Mouse (Mus musculus) left cerebral cortex, postnatal 25 days (tissue): Measurements from ENCODE around the gene Trdmt1. TPM values are rescaled to one million over a fixed set of nuclear protein-coding genes. Genes with fewer than 3 reads are reported as not detected.
A peak's percentile ranks its signal among the peaks of the same experiment; 100 is the strongest.

Source experiments
- DNase-seq, 2 experiments: peaks; one replicate each; pipeline ENCODE4 v3.0.0; 2022; ENCODE audit warnings: low spot score in 2 of 2, mixed read lengths in 1 of 2
- intact Hi-C: fragments of 180-260 bp; cut with DNase I; formaldehyde crosslinking; loops from one replicate; pipeline ENCODE4 v1.15.1; 2025
- total RNA-seq, 2 experiments: library from RNA; stranded (reverse); gene quantifications; 2 replicates each; pipeline ENCODE4 v1.2.3; 2021

The Trdmt1 gene
- total RNA-seq, 2 experiments from 2014 or later, result 3.6 to 7.7 TPM

DNA sequence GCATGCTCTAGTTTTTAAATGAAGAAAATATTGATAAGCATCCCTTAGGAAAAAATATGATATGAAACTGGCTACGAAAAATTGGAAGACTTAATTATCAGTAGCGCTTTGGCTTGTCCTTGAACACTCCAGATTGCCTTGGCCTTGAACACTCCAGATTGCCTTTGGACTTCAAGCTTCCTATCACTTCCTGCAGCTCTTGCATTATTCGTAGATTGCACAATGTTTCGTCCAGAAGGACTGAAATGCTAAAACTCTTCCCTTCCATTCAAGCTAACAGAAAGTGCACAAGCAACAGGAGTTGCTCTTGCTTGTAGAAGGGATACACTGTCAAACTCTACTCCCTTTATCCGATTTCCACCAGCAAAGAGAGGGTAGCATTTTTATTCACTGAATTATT is 14.8 kb upstream of the Trdmt1 start:
- no peak for DNase-seq
- intact Hi-C loops, result no loop called here

DNA sequence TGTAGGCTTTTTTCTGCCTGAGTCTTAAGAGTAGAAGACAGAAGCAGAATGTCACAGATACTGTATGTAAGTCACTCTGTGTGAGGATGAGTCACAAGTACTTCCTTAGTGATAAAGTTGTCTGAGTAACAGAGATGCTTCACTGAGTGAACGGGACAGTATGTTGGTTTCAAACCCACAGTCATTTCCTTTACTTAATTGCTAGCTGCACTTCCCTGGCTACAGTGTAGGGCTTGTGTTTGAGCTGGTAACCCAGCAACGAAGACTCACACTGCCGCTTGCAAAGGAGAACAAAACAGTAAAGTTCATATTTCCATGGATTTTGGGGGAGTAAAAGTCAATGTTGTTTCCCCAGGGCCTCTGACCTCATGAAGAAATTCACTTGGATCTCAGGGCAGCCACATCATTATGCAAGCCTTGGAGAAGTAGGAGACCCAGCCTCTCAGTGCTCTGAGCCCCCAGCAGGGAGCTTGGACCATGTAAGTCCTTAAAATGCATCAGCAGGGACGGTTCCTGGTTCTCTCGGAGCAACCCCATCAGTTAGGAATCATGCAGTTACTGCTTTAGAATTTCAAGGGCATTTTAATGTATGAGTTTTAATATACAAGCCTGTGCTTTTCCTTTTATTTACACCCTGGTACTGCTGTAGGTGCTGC is 14.3 kb upstream of the Trdmt1 start:
- DNase-seq, result peak in 1 of 2 experiments; percentile 37
- intact Hi-C loops, result no loop called here

DNA sequence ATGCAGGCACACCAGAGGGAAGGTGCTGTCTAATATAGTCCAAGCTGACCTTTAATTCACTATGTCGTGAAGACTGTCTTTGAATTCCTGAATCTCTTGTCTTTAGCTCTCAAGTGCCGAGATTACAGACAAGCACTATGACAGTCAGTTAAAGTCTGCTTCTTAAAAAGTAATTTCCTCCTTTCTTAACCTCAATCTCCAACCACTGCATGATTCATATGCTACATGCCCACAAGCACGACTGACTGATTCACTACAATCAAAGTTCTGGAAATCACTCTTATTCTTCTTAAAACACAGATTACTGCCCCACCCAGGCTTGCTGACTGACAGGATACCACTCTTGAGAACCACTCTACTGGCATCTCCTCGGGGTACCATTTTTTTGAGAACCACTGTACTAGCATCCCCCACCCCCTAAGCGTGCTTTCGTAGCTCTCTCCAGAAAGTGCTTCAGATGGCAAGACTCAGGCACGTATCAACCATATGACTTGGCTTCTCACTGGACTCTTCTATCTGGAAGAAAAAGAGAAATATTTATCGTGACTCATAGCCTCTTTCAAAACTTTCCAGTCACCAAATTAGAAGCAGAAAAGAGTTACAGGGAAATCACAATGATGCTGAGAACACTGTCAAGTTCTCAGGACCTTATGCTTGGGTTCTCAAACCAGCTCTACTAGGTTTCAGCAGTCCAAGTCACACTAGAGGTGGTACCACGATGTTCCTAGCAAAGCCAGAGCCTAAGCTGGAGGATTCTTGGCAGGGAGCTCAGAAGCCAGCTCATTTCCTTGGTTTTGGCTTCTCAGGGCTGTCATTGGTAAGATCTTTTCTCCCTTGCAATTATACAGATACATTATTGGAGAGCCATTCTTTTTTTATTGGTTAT is 12.9 kb upstream of the Trdmt1 start:
- intact Hi-C loops, result no loop called here
- no peak for DNase-seq

DNA sequence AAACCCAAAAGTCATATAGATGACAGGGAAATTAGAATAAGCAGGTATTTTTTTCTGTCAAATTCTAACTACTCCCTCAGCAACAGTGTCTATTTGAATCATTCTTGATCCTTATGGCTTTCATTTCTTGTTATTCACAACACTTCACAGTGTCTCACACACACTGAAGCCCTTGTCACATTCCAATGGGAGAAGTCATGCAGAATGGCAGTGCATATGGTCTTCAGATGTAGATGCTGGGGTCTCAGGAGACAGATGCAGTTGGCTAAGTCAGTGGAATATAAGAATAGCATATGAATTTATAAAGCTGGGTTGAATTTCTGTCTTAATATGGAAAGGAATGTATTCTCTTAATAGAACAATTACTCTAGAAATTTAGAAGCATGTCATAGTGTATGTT is 11.8 kb upstream of the Trdmt1 start:
- DNase-seq, result no peak
- intact Hi-C loops, result no loop called here

DNA sequence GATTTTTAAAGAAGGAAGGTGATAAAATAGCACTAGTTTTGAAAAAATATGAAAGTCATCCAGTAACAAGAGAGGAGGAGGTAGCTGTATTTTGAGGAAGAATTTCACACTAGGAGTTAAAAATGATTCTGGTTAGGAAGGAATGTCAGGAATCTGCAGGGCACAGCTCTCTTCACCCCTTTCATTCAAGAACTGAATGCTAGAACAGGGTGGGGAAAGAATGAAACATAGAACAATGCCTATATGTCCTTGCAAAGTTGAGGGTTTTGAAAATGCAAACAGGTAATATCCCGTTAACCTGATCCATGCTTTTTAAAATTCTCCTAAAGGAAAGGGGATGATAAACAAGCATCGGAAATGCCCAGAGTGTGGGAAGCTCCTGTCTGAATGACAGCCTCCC is 9.5 kb upstream of the Trdmt1 start:
- intact Hi-C loops, result no loop called here
- no peak for DNase-seq

DNA sequence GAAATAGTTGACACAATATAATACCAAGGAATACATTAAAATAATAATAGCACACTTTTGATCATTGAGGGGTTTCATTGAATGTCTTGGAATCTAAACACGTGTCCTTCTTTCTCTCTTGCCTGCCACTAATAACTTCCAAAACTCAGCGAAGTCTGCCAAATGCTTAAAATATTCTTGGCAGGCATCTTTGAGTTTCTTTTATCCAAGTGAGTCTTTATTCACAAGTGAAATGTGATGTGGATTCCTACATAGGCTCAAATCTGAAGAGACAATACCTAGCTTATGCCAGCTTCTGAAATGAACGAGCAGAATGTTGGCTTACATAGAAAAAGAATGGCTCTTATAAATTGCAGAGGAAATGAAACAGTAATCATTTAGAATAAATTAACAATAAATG is 4.3 kb upstream of the Trdmt1 start:
- peak in 1 of 2 experiments; percentile 57 for DNase-seq
- intact Hi-C loops, result no loop called here

DNA sequence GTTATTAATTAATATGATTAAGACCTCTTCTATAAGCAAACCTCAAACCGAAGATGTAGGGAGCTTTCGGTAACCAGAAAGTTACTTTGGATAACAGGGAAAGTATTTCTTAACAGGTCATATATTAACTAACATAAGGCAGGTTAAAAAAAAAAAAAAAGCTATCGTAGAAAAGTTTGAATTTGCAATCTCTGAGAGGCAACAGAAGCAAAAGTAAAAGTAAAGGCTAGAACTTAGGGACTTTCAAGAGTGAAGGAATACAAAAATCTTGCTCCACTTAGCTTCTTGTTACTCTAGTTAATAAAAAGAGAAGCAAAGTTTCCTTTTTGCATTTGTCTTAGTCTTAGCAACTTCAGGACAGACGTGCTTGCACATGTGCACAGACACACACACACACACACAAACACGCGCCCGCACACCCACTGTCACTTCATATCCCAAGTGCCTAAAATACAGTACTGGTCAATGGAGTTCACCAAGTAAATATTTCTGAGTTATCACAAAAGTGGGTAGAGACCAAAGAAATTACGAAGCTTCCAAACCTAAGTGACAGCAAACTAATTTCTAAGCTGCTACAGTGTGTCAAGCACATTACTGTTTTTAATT is 846 bp downstream of the Trdmt1 start:
- DNase-seq, result peak; percentile 9
- intact Hi-C loops, result loop anchor here (2.0 kb wide), 1 partner anchor 29 kb away; the partner anchor contains the start of gene Vim

DNA sequence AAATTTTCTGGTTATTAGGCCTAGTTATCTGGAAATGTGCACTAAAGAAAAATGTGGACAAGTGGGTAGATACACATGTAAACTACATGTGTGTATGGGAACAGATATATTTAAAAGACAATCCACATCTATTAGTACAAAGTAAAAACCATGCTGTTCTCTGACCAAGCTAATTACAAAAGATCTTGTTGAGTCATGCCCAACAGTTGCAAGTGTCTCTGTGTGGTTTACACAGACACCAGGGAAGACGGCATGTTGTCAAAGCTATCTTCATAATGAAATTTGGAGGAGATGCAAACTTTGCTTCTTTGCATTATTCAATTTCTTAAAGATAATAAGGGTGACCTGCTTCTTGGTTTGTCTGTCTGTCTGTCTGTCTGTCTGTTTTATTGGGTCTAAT is 4.6 kb downstream of the Trdmt1 start:
- intact Hi-C loops, result no loop called here

DNA sequence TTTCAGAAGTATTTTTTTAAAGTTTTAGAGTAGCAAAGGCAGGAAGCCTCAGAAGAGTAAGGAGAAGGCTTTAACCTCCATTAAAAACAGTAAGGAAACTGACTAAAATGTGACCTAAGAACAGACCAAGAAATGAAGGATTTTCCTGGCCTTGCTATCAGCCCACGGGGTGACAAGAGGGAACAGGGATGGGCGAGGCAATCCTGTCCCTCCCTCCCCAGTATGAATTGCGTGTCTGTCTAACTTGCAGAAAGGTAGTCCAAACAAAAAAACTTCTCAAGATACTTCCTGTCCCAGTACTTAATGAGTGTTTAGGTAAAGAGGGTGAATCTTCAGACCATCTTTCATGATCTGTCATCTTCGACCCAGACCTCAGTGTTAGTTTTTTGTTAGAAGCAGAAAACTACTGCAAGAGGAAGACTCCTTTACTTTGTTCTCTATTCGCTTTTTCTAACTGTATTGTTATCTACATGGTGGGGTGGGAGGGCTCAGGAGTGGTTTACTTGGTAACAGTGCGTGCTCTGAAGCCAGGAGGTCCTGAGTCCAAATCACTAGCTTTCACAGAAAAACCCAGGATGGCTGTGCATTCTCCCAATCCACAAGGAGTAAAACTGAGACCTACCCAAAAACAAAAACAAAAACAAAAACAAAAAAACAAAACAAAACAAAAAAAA is 5.6 kb downstream of the Trdmt1 start:
- DNase-seq, result no peak
- intact Hi-C loops, result no loop called here

More for the DNA sequence above, 4.6 kb downstream of the Trdmt1 start:
- no peak for DNase-seq

DNA sequence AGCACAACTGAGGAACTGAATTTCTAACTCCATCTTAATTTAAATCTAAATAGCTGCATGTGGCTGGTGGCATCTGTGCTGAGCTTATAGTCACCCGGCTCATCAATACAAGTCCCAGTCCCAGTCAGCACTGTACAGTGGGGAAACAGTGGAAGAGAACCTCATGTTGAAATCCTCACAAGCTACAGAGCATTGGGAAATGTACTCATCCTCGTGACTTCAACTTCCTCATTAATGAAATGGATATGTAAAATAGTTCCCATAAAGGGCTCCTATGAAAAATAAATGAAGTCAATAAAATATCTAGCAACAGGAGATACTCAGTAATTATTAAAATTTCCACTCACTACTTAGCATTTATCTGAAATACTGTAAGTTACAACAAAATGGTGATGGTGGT is 6.2 kb downstream of the Trdmt1 start:
- intact Hi-C loops, result no loop called here
- no peak for DNase-seq

DNA sequence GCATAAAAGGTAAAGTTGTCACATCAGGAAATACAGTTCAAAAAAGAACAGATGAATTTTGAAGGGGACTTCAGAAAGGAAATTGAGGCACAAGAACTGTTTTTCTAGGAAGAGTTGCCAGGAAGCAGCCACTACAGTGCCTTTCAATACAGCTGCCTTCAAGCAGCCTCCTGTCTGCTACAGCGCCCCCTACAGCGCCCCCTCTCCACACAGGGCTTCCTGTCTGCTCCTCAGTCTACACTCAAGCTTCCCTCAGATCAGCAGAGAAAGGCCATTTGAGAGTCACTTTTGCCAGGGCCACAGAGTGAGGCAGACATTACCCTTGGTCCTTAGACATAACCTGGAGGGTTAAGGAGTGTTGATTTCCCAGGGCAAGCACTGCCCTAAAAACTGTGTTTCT is 6.7 kb downstream of the Trdmt1 start:
- DNase-seq, result no peak
- intact Hi-C loops, result no loop called here

DNA sequence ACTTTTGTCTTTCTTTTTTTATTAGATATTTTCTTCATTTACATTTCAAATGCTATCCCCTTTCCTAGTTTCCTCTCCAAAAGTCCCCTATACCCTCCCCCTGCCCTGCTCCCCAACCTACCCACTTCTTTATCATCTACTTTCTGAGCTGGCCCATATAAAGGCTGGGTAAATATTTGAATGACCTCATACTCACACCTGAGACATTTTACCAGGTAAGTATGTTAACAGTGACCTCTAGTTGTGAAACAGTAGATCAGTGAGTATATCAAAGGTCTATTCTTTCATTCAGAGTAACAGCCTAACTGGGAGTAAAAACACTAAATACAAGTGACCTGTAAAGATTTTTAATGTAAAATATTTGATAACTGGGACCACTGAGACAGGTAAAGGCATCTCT is 7.7 kb downstream of the Trdmt1 start:
- intact Hi-C loops, result no loop called here
- no peak for DNase-seq

DNA sequence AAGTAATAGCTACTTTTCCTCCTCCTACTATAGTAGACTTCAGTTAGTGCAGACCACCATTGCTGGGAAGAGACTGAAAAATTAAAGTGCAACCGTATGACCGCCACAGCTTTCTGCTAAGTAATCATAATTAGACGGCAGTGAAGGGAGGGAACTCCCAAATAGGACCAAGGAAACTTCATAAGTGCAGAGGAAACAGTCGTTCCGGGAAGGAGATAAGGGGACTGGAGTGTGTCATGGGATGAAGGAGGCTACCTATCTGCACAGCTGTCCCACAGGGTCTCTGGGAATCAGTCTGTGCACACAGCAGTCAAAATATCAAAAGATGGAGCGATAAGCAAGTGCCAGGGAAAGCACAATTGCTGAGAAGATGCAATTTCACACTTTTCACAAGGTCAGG is 13.8 kb downstream of the Trdmt1 start:
- no peak for DNase-seq
- intact Hi-C loops, result no loop called here

DNA sequence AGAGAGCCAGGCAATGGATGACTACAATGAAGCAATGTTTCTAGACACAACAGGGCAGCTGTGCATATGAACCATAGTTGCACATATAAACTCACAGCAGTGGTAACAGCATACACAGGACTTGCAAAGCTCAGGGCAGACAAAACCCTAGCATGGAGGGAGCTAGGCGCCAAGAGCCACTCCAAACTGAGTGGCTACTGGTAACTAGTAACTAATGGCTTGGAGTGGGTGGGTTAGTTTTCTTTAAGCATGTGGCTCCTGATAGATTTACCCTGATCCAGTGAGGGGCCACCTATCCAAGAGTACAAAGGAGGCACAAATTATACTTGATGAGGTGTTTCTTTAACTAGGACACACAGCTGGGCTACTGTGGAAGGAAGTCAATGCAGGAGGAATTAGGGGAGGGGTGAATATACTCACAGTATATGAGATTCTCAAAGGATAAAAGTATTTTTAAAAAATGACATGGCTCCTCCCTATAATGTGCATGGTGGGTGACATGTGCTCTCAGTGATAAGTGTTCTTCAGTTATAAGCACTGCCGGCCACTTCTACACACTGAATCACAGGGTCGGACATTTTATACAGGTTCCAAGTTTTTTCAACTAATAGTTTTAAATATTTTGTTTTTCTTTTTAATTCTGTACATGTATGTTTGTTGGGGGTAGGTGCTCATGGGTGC is 15.1 kb downstream of the Trdmt1 start:
- intact Hi-C loops, result no loop called here

DNA sequence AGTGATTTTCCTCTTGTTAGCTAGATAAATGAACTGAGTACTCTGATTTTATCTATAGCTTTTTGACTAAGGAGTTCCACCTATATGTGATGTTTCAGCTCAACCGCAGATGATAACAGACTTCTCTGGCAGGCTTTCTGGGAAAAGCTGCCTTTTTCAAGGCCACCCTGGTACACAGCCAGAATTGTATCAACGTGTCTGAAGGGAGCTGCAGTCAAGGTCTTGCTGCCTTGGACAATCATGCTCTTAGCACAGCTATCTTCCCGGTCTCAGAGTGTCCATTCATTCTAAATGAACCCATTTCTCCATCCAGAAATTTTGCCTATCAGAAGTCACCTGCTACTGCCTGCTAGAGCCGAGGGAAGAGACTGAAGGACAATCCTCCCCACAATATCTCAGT is 16.9 kb downstream of the Trdmt1 start:
- intact Hi-C loops, result no loop called here
- DNase-seq, result no peak

More for the DNA sequence above, 15.1 kb downstream of the Trdmt1 start:
- no peak for DNase-seq

DNA sequence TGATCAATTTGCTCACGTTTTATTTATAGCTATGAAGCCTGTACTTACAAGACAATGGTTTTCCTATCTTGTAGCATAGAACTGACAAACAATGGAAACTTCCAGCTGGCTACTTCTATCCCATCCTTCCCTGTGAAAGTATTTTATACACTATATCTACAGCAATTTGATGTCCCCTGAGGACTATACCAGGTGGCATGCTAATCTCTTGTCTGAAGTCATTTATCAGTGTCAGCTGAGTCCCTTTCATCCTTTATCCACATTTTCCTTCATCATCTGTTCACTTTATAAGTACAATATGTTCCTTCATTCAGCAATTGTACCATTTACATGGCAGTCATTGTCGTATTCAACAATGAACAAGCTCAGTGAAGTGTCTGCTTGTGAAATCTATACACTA is 17.3 kb downstream of the Trdmt1 start:
- DNase-seq, result no peak
- intact Hi-C loops, result no loop called here

DNA sequence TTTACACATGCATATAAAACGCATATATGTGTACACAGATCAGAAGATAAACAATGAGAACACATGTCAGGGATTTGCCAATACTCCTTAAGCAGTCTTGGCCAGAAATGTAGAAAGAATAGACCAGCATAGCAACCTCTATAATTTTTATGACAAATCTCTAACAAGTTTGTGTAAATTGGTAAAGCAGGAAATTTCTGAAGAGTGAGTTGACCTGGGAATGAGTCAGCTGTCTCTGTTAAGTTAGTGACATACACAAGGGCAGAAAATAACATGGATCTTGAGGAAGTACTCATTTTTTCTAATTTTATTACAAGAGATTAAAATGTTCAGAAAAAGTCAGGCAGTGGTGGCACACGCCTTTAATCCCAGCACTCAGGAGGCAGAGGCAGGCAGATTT is 18.3 kb downstream of the Trdmt1 start:
- DNase-seq, result no peak
- intact Hi-C loops, result no loop called here

DNA sequence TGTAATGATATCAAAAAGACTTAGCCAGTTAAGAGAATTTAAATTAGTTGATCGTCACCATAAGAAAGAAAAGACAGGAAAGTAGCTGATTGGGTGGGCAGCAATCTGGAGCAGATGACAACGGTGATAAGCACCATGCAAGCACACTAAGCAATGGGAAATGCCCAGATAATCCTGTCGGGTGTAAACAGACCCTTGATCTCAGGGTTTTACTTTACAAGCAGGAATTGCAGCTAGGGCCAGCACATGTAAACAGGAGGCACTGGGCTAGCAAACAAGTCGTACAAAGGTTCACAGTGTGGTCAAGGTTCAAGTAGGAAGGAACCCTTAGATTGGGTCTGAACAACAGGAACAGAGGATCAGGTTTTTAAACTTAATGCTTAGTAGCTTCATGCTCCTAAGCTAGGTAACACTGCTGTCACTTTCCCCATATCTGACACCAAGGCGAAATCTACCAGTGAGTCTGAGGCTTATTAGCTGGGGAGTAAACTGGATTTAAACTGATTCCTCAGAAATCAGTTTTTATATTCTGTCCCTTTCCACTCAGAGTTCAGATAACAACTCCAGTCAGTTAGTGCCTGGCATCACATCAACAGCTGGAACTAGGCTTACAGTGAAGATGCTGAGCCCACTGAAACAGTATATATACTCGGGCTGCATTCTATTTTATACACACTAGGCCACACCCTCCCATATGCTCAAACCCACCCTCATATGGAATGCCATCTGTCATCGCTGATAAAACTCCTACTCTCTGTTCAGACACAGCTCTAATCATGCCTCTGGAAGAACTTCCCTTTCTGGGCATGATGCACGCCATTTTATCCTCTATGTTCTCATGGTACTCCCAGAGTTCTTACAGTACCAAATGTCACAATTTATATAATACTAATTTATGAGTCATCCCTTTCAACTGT is 20.7 kb downstream of the Trdmt1 start:
- peak; percentile 56 to 94 for DNase-seq
- intact Hi-C loops, result no loop called here

DNA sequence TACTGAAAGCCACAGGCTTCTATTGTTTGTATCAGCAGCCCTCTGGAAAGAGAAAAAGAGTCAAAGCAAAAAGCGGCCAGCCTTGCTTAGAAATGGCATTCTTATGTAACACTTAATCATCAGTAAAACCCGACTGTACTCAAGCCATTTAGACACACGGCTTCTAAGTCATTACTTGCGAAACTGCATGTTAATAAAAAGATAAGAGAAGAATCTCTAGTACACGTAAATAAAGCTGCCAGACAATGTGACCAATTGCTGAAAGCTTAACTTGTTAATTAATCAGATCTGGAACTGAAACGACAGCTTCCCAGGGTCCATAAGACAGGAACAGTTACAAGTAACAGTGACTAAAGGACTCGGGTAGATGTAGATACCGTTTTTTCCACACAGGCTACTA is 22.4 kb downstream of the Trdmt1 start:
- intact Hi-C loops, result no loop called here
- DNase-seq, result no peak
